Mouse (Mus musculus): ENCODE measurements at regions not wholly inside any gene's neighbourhood (a gene's known extent, or its start where the extent isn't known, plus 50 kb on each side); places are given as distances from the start of the nearest gene placed in this dataset.
A peak's percentile ranks its signal among the peaks of the same experiment; 100 is the strongest.

- H3K27ac ChIP-seq (ENCODE audit: low read depth), result no peak overlapping the region
- no peak overlapping the region for H3K4me2 ChIP-seq
- H3K36me3 ChIP-seq (ENCODE audit: insufficient read depth), result no peaks in the 10 kb centered on the region
- WGBS, result 52% methylated on average over 8 of the region's 8 CpGs
- H3K9ac ChIP-seq, result no peak overlapping the region
- no peak for DNase-seq
- no peak overlapping the region for H3K4me3 ChIP-seq (ENCODE audit: low read depth, low read length)
- ATAC-seq (ENCODE audit: insufficient read depth), result no peak
- no peak for TF ChIP-seq CTCF (IDR thresholded peaks at IDR 0.05; ENCODE audit: low read depth)
- H3K4me1 ChIP-seq (ENCODE audit: insufficient read depth), result no peaks in the 10 kb centered on the region
- no peaks in the 10 kb centered on the region for H3K9me3 ChIP-seq (ENCODE audit: low read depth, low read length)
- H3K27me3 ChIP-seq (ENCODE audit: insufficient read depth, low read length), result no peaks in the 10 kb centered on the region
Measured at GRCm38 (mm10) chr10:98800949-98801348, 113.3 kb upstream of the Atp2b1 start.

- WGBS, result 89% methylated on average over 1 of the region's 1 CpGs
- H3K27ac ChIP-seq (ENCODE audit: low read depth), result no peak overlapping the region
- no peaks in the 10 kb centered on the region for H3K36me3 ChIP-seq (ENCODE audit: insufficient read depth)
- H3K27me3 ChIP-seq (ENCODE audit: insufficient read depth, low read length), result no peaks in the 10 kb centered on the region
- no peak overlapping the region for H3K9ac ChIP-seq
- ATAC-seq (ENCODE audit: insufficient read depth) (no peak), DNase-seq (no peak)
- H3K4me1 ChIP-seq (ENCODE audit: insufficient read depth), result no peaks in the 10 kb centered on the region
- no peak overlapping the region for H3K4me3 ChIP-seq (ENCODE audit: low read depth, low read length)
- H3K9me3 ChIP-seq (ENCODE audit: low read depth, low read length), result no peaks in the 10 kb centered on the region
- TF ChIP-seq CTCF (IDR thresholded peaks at IDR 0.05; ENCODE audit: low read depth), result no peak
- H3K4me2 ChIP-seq, result no peak overlapping the region
Measured at GRCm38 (mm10) chr10:98805013-98805412, 109.2 kb upstream of the Atp2b1 start.

GRCm38 (mm10) chr10:98806798-98807535 lies 107.2 kb upstream of the Atp2b1 start:
- Histone ChIP-seq H3K4me3 (ENCODE audit: low read depth, low read length) (no peak overlapping the region), H3K4me2 (no peak overlapping the region), H3K36me3 (ENCODE audit: insufficient read depth) (no peaks in the 10 kb centered on the region), H3K27ac (ENCODE audit: low read depth) (no peak overlapping the region), H3K9ac (no peak overlapping the region), H3K9me3 (ENCODE audit: low read depth, low read length) (no peaks in the 10 kb centered on the region), H3K4me1 (ENCODE audit: insufficient read depth) (no peaks in the 10 kb centered on the region), H3K27me3 (ENCODE audit: insufficient read depth, low read length) (no peaks in the 10 kb centered on the region)
- no peak for DNase-seq
- TF ChIP-seq CTCF (IDR thresholded peaks at IDR 0.05; ENCODE audit: low read depth), result no peak
- ATAC-seq (ENCODE audit: insufficient read depth), result no peak
- 77% methylated on average over 19 of the region's 19 CpGs for WGBS

- WGBS, result 86% methylated on average over 4 of the region's 4 CpGs
Measured at GRCm38 (mm10) chr10:98808644-98809043, 105.6 kb upstream of the Atp2b1 start.

GRCm38 (mm10) chr10:98829051-98829450 lies 85.2 kb upstream of the Atp2b1 start:
- ATAC-seq (ENCODE audit: insufficient read depth) (no peak), DNase-seq (no peak)
- Histone ChIP-seq H3K4me2 (no peak overlapping the region), H3K4me1 (ENCODE audit: insufficient read depth) (no peaks in the 10 kb centered on the region), H3K9me3 (ENCODE audit: low read depth, low read length) (no peaks in the 10 kb centered on the region), H3K36me3 (ENCODE audit: insufficient read depth) (no peaks in the 10 kb centered on the region), H3K27me3 (ENCODE audit: insufficient read depth, low read length) (no peaks in the 10 kb centered on the region), H3K9ac (no peak overlapping the region), H3K4me3 (ENCODE audit: low read depth, low read length) (no peak overlapping the region), H3K27ac (ENCODE audit: low read depth) (no peak overlapping the region)
- 82% methylated on average over 5 of the region's 5 CpGs for WGBS
- no peak for TF ChIP-seq CTCF (IDR thresholded peaks at IDR 0.05; ENCODE audit: low read depth)

More at GRCm38 (mm10) chr10:98808644-98809043, 105.6 kb upstream of the Atp2b1 start:
- no peak overlapping the region for H3K4me3 ChIP-seq (ENCODE audit: low read depth, low read length)
- no peak for TF ChIP-seq CTCF (IDR thresholded peaks at IDR 0.05; ENCODE audit: low read depth)
- ATAC-seq (ENCODE audit: insufficient read depth) (no peak), DNase-seq (no peak)
- no peaks in the 10 kb centered on the region for H3K9me3 ChIP-seq (ENCODE audit: low read depth, low read length)
- no peaks in the 10 kb centered on the region for H3K27me3 ChIP-seq (ENCODE audit: insufficient read depth, low read length)
- no peaks in the 10 kb centered on the region for H3K4me1 ChIP-seq (ENCODE audit: insufficient read depth)
- no peaks in the 10 kb centered on the region for H3K36me3 ChIP-seq (ENCODE audit: insufficient read depth)
- H3K4me2 ChIP-seq, result no peak overlapping the region
- no peak overlapping the region for H3K27ac ChIP-seq (ENCODE audit: low read depth)
- H3K9ac ChIP-seq, result no peak overlapping the region

- H3K9me3 ChIP-seq (ENCODE audit: low read depth, low read length), result no peaks in the 10 kb centered on the region
- no peak overlapping the region for H3K4me2 ChIP-seq
- H3K9ac ChIP-seq, result no peak overlapping the region
- H3K27me3 ChIP-seq (ENCODE audit: insufficient read depth, low read length), result no peaks in the 10 kb centered on the region
- no peak for TF ChIP-seq CTCF (IDR thresholded peaks at IDR 0.05; ENCODE audit: low read depth)
- no peak for ATAC-seq (ENCODE audit: insufficient read depth)
- H3K4me3 ChIP-seq (ENCODE audit: low read depth, low read length), result no peak overlapping the region
- whole genome bisulfite sequencing, result 55% methylated on average over 7 of the region's 7 CpGs
- no peaks in the 10 kb centered on the region for H3K36me3 ChIP-seq (ENCODE audit: insufficient read depth)
- H3K27ac ChIP-seq (ENCODE audit: low read depth), result no peak overlapping the region
- H3K4me1 ChIP-seq (ENCODE audit: insufficient read depth), result no peaks in the 10 kb centered on the region
- DNase-seq, result peak; percentile 66
Measured at GRCm38 (mm10) chr10:98831488-98831887, 82.7 kb upstream of the Atp2b1 start.

- Histone ChIP-seq H3K27me3 (ENCODE audit: insufficient read depth, low read length) (no peaks in the 10 kb centered on the region), H3K4me1 (ENCODE audit: insufficient read depth) (no peaks in the 10 kb centered on the region), H3K36me3 (ENCODE audit: insufficient read depth) (no peaks in the 10 kb centered on the region), H3K27ac (ENCODE audit: low read depth) (no peak overlapping the region), H3K4me3 (ENCODE audit: low read depth, low read length) (no peak overlapping the region), H3K9ac (no peak overlapping the region), H3K9me3 (ENCODE audit: low read depth, low read length) (no peaks in the 10 kb centered on the region), H3K4me2 (no peak overlapping the region)
- DNase-seq, result no peak
- no peak for ATAC-seq (ENCODE audit: insufficient read depth)
- no peak for TF ChIP-seq CTCF (IDR thresholded peaks at IDR 0.05; ENCODE audit: low read depth)
- 64% methylated on average over 16 of the region's 16 CpGs for WGBS
Measured at GRCm38 (mm10) chr10:98837289-98838181, 76.7 kb upstream of the Atp2b1 start.
